Mouse (Mus musculus): ENCODE data around the gene Aox4. TPM values are rescaled to one million over a fixed set of nuclear protein-coding genes. Genes with fewer than 3 reads are reported as not detected.

Aox4 gene
- not detected for polyA plus RNA-seq (2017; shearing (Covaris generic))

DNA sequence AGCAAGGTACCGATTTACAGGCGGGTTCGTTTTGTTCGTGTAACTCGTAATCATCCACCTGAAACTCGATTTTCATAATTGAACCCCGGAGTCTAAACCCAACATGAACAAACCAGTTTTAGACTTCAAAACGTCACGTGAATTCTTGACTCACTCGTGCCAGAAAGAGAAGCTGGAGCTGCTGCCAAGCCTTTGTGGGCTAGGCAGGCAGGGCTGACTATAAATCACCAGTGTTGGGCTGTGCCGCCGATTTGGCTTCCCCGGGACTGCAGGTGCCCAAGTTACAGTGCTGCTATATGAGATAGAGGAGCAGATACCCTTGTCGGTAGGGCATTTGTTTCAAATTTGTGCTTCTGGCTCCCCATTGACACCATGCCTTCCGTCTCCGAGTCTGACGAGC lies at the start of gene Aox4:
TSS of gene Aox4 (plus strand) at position 195 of the 400 bp plus-strand sequence.

DNA sequence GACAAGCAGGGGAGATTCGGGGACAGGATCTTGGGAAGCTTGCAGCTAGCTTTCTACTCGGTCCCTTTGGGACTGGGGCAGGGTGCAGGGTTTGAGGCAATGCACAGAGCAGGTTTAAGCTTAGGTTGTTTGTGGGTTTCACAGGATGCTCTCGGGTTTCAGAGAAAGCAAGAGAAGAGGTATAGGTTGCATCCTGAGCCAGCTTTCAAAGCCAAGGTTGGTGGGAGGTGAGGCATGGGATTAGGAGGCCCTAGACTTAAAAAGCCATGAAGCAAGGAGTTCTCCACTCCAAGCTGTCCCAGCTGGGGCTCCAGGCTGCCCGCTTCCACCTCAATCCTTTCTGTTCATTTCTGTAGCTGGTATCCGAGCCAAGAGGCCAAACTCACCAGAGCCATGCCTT lies 67.8 kb downstream of the Aox4 start, which contains the start of gene Aox2:
TSS of gene Aox2 (plus strand) at position 301 of the 400 bp plus-strand sequence.

Other genes with a start within 250 kb of the Aox4 start
- 1.3 TPM for gene Sgo2a, start 214.4 kb upstream of the Aox4 start, polyA plus RNA-seq (2017; shearing (Covaris generic))
- 42.4 TPM for gene Kctd18, start 191.4 kb upstream of the Aox4 start, polyA plus RNA-seq (2017; shearing (Covaris generic))
- not detected for gene Aox1, start 180.5 kb upstream of the Aox4 start, polyA plus RNA-seq (2017; shearing (Covaris generic))
- not detected for gene Aox3, start 97.3 kb upstream of the Aox4 start, polyA plus RNA-seq (2017; shearing (Covaris generic))
- not detected for gene Aox2, start 67.9 kb downstream of the Aox4 start, polyA plus RNA-seq (2017; shearing (Covaris generic))
- gene Bzw1, start 182.5 kb downstream of the Aox4 start, polyA plus RNA-seq (2017; shearing (Covaris generic)), result 431 TPM
- gene Clk1, start 213.7 kb downstream of the Aox4 start, polyA plus RNA-seq (2017; shearing (Covaris generic)), result 444 TPM
- gene Nif3l1, start 234.8 kb downstream of the Aox4 start, polyA plus RNA-seq (2017; shearing (Covaris generic)), result 46.4 TPM
- 69.7 TPM for gene Ppil3, start 235.1 kb downstream of the Aox4 start, polyA plus RNA-seq (2017; shearing (Covaris generic))